Mouse (Mus musculus) CH12.LX (cell line): ENCODE results near the gene S100a7a. TPM values are rescaled to one million over a fixed set of nuclear protein-coding genes. Genes with fewer than 3 reads are reported as not detected.

Experiments used
- DNase-seq: peaks from one replicate; pipeline ENCODE4 v3.0.0-alpha.2; 2013; ENCODE audit errors: extremely low read depth
- H3K27ac ChIP-seq: 2 replicates; pipeline ENCODE4 v1.5.1; 2012; ENCODE audit warnings: low read depth, mild to moderate bottlenecking, control low read depth, moderate library complexity; ENCODE audit not compliant: insufficient read depth
- H3K27me3 ChIP-seq: replicated peaks from 2 replicates; pipeline ENCODE3; 2012; ENCODE audit warnings: inconsistent platforms
- H3K36me3 ChIP-seq, 2 experiments: replicated peaks in 1 of 2; 2 replicates each; pipeline versions ENCODE3 to v1.6.1; 2012; ENCODE audit warnings: inconsistent platforms in 1 of 2, low read length in 1 of 2, mild to moderate bottlenecking in 1 of 2, mixed read lengths in 1 of 2, moderate library complexity in 1 of 2; ENCODE audit not compliant: control insufficient read depth in 1 of 2, insufficient read depth in 1 of 2
- H3K4me1 ChIP-seq, 2 experiments: 2 replicates each; pipeline ENCODE4 v1.6.1; 2012; ENCODE audit warnings: inconsistent platforms in 1 of 2, moderate library complexity in 1 of 2; ENCODE audit not compliant: insufficient read depth in 2 of 2, control insufficient read depth in 1 of 2
- H3K4me2 ChIP-seq: 2 replicates; pipeline ENCODE4 v1.6.1; 2012; ENCODE audit warnings: low read depth, mild to moderate bottlenecking, control low read depth; ENCODE audit not compliant: poor library complexity, insufficient read depth, severe bottlenecking
- H3K4me3 ChIP-seq, 3 experiments: fragments of 150-350 bp in 1 of 3; sonication (generic) in 1 of 3; replicated peaks in 1 of 3; 2 replicates each; pipeline versions ENCODE3 to v1.5.1; 2011 to 2012; ENCODE audit warnings: low read depth in 2 of 3, low read length in 2 of 3, mild to moderate bottlenecking in 2 of 3, moderate library complexity in 2 of 3, control low read depth in 1 of 3, improper control_type of control experiment in 1 of 3, inconsistent platforms in 1 of 3, mixed read lengths in 1 of 3; ENCODE audit not compliant: poor library complexity in 1 of 3
- H3K79me2 ChIP-seq: replicated peaks from 2 replicates; pipeline ENCODE4 v1.6.1; 2012; ENCODE audit warnings: mild to moderate bottlenecking, moderate library complexity; ENCODE audit not compliant: control insufficient read depth, poor library complexity, insufficient read depth, severe bottlenecking; ENCODE audit errors: extremely low read depth
- H3K9ac ChIP-seq: 2 replicates; pipeline ENCODE4 v1.6.1; 2012; ENCODE audit warnings: low read depth, mild to moderate bottlenecking, control low read depth, moderate library complexity; ENCODE audit not compliant: insufficient read depth
- H3K9me3 ChIP-seq: replicated peaks from 2 replicates; pipeline ENCODE3; 2012; ENCODE audit warnings: low read length, inconsistent platforms, mixed read lengths
- BHLHE40 ChIP-seq: IDR thresholded peaks from 2 replicates; pipeline ENCODE4 v1.6.1; 2011; ENCODE audit warnings: mild to moderate bottlenecking, low read depth, low read length, improper control_type of control experiment
- CHD2 ChIP-seq: IDR thresholded peaks from 2 replicates; pipeline ENCODE4 v1.6.1; 2011; ENCODE audit warnings: low read length, improper control_type of control experiment
- CTCF ChIP-seq, 2 experiments: IDR thresholded peaks in 1 of 2; conservative IDR thresholded peaks in 1 of 2; 2 replicates each; pipeline ENCODE4 v1.5.1; 2011 to 2012; ENCODE audit warnings: low read depth in 2 of 2, low read length in 2 of 2, improper control_type of control experiment in 1 of 2, inconsistent platforms in 1 of 2, mild to moderate bottlenecking in 1 of 2, moderate library complexity in 1 of 2
- E2F4 ChIP-seq: IDR thresholded peaks from 2 replicates; pipeline ENCODE4 v1.6.1; 2011; ENCODE audit warnings: low read depth, low read length, improper control_type of control experiment; ENCODE audit not compliant: insufficient replicate concordance
- EP300 ChIP-seq: IDR thresholded peaks from 2 replicates; pipeline ENCODE4 v1.6.1; 2011; ENCODE audit warnings: low read length, improper control_type of control experiment
- ETS1 ChIP-seq: conservative IDR thresholded peaks from 2 replicates; pipeline ENCODE4 v1.6.1; 2012; ENCODE audit warnings: low read depth, mild to moderate bottlenecking, inconsistent platforms, low read length, improper control_type of control experiment, moderate library complexity
- JUN ChIP-seq: IDR thresholded peaks from 2 replicates; pipeline ENCODE4 v1.6.1; 2011; ENCODE audit warnings: low read depth, mild to moderate bottlenecking, low read length, improper control_type of control experiment, moderate library complexity; ENCODE audit not compliant: insufficient read depth
- JUND ChIP-seq: conservative IDR thresholded peaks from 2 replicates; pipeline ENCODE4 v1.6.1; 2011; ENCODE audit warnings: low read depth, low read length, improper control_type of control experiment
- KAT2A ChIP-seq: IDR thresholded peaks from 2 replicates; pipeline ENCODE4 v1.6.1; 2012; ENCODE audit warnings: low read length, improper control_type of control experiment, inconsistent platforms; ENCODE audit not compliant: insufficient replicate concordance
- MAX ChIP-seq: IDR thresholded peaks from 2 replicates; pipeline ENCODE4 v1.6.1; 2011; ENCODE audit warnings: low read length, improper control_type of control experiment
- MEF2A ChIP-seq: IDR thresholded peaks from 2 replicates; pipeline ENCODE4 v1.6.1; 2014; ENCODE audit warnings: low read depth, mild to moderate bottlenecking, inconsistent platforms, low read length, improper control_type of control experiment, borderline replicate concordance
- MXI1 ChIP-seq: IDR thresholded peaks from 2 replicates; pipeline ENCODE4 v1.6.1; 2011; ENCODE audit warnings: mild to moderate bottlenecking, low read depth, low read length, improper control_type of control experiment
- MYC ChIP-seq: IDR thresholded peaks from 2 replicates; pipeline ENCODE4 v1.6.1; 2011; ENCODE audit warnings: low read depth, mild to moderate bottlenecking, improper control_type of control experiment, low read length
- NELFE ChIP-seq: IDR thresholded peaks from 2 replicates; pipeline ENCODE4 v1.6.1; 2011; ENCODE audit warnings: low read depth, low read length, improper control_type of control experiment
- NRF1 ChIP-seq: IDR thresholded peaks from 2 replicates; pipeline ENCODE4 v1.6.1; 2014; ENCODE audit warnings: low read depth, mild to moderate bottlenecking, inconsistent platforms, low read length, improper control_type of control experiment, moderate library complexity
- PAX5 ChIP-seq: IDR thresholded peaks from 2 replicates; pipeline ENCODE4 v1.6.1; 2012; ENCODE audit warnings: low read length, inconsistent platforms, mixed read lengths
- POLR2A ChIP-seq: IDR thresholded peaks from 2 replicates; pipeline ENCODE4 v1.6.1; 2011; ENCODE audit warnings: low read depth, mild to moderate bottlenecking, improper control_type of control experiment, low read length
- POLR2AphosphoS2 ChIP-seq: IDR thresholded peaks from 2 replicates; pipeline ENCODE4 v1.6.1; 2011; ENCODE audit warnings: low read depth, low read length, improper control_type of control experiment
- SMC3 ChIP-seq: IDR thresholded peaks from 2 replicates; pipeline ENCODE4 v1.6.1; 2011; ENCODE audit warnings: low read depth, low read length, improper control_type of control experiment
- TCF12 ChIP-seq: IDR thresholded peaks from 2 replicates; pipeline ENCODE4 v1.6.1; 2014; ENCODE audit warnings: low read depth, mild to moderate bottlenecking, inconsistent platforms, low read length, improper control_type of control experiment
- UBTF ChIP-seq: IDR thresholded peaks from 2 replicates; pipeline ENCODE4 v1.6.1; 2012; ENCODE audit warnings: low read depth, mild to moderate bottlenecking, inconsistent platforms, low read length, improper control_type of control experiment, moderate library complexity
- USF1 ChIP-seq: IDR thresholded peaks from 2 replicates; pipeline ENCODE4 v1.6.1; 2014; ENCODE audit warnings: low read depth, mild to moderate bottlenecking, inconsistent platforms, low read length, improper control_type of control experiment
- ZC3H11A ChIP-seq: IDR thresholded peaks from 2 replicates; pipeline ENCODE4 v1.6.1; 2012; ENCODE audit warnings: low read depth, mild to moderate bottlenecking, inconsistent platforms, low read length, improper control_type of control experiment
- ZKSCAN1 ChIP-seq: IDR thresholded peaks from 2 replicates; pipeline ENCODE4 v1.6.1; 2012; ENCODE audit warnings: low read depth, inconsistent platforms, low read length, improper control_type of control experiment, borderline replicate concordance
- ZNF384 ChIP-seq: IDR thresholded peaks from 2 replicates; pipeline ENCODE4 v1.6.1; 2012; ENCODE audit warnings: low read depth, low read length, improper control_type of control experiment, inconsistent platforms
- dilution Hi-C: fragments of 300-500 bp; cut with MboI; formaldehyde crosslinking; loops from 2 replicates; pipeline ENCODE4 v1.14.3; 2020; ENCODE audit warnings: low sequenced_read_pairs; ENCODE audit not compliant: extremely low pct_unique_long_range_greater_than_20kb, extremely low pct_ligation_motif_present
- in situ Hi-C: fragments of 300-500 bp; cut with MboI; formaldehyde crosslinking; loops from 3 replicates; pipeline ENCODE4 v1.14.3; 2019; ENCODE audit warnings: low sequenced_read_pairs, low pct_ligation_motif_present, low pct_unique_long_range_greater_than_20kb, mixed read lengths
- polyA plus RNA-seq: library from polyadenylated mRNA; unstranded; fragments of >175 nt; gene quantifications from 2 replicates; pipeline ENCODE4 v1.2.1, GENCODE M21; 2012; ENCODE audit warnings: low read depth; ENCODE audit not compliant: insufficient read length
- total RNA-seq, 2 experiments: library from RNA; depleted of rRNA; stranded (reverse); fragments of 300-350 nt in 1 of 2; fragments of >200 nt in 1 of 2; gene quantifications; 2 replicates each; pipeline ENCODE4 v1.2.3; 2012 to 2014

The S100a7a gene
- total RNA-seq (2012; rRNA removed): not detected in 2 replicates
- not detected in 2 replicates for total RNA-seq (2014; rRNA removed)
- polyA plus RNA-seq: not detected in 2 replicates

DNA sequence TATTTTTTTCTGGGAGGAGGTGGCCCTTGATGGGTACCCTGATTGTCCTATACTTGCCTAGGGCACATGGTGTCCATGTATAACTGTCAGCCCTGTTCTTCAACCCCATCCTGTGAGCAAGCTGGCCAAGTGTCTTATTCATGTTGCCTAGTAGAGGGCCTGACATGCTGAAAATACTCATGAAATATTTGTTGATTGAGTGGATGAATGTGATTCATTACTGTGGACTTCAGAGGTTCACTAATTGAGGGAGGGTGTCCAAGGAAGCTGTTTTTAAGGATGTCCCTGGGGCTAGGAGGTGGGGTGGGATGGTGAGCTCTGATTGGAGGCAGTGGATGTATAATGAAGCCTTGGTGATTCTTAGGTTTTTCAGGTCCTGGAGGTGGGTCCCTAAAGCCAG lies at the start of gene S100a7a:
TSS of gene S100a7a (plus strand) at position 301 of the 400 bp plus-strand sequence.
- no peak for DNase-seq
- dilution Hi-C loops: no loop called here

DNA sequence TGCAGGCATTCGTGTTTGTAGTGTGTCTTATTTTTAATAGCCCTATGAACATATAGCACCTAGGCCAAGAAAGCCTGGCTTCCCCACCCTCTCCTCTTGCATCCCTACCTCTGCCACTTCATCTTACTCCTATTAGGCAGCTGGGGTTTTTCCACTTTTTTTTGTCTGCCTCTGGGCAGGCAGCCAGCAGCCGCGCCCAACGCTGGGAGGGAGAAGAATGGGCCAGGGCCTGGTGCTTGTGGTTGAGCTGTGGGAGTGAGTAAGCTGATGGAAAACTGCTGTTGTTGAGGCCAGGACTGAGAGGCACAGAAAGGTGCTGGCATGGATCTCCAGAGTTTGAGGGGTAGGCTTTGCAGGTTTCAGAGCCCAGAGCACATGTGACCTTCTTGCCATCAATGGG lies 49.4 kb upstream of the S100a7a start:
- H3K9me3 ChIP-seq: no peaks in the 10 kb centered on the region
- no peak for DNase-seq
- dilution Hi-C loops (no loop called here), in situ Hi-C loops (no loop called here)
- H3K4me1 ChIP-seq: peaks cover 0 to 21% of the 10 kb centered on the region in 2 experiments; a peak in 2 of 4 replicates
- TF ChIP-seq MXI1 (no peak), NELFE (no peak), UBTF (no peak), MYC (no peak), ETS1 (no peak), PAX5 (no peak), NRF1 (no peak), ZKSCAN1 (no peak), E2F4 (no peak)
- no peaks in the 10 kb centered on the region for H3K36me3 ChIP-seq
- no peak overlapping the region for H3K4me2 ChIP-seq
- peaks cover 2% of the 10 kb centered on the region for H3K27me3 ChIP-seq
- no peak overlapping the region for H3K9ac ChIP-seq
- H3K27ac ChIP-seq: no peak overlapping the region
- H3K79me2 ChIP-seq: no peaks in the 10 kb centered on the region
- H3K4me3 ChIP-seq: no peak overlapping the region

More for the DNA sequence above, at the start of gene S100a7a:
- Histone ChIP-seq H3K9me3 (no peaks in the 10 kb centered on the region), H3K4me3 (no peak within 1 kb of the TSS), H3K4me1 (peaks cover 0 to 5% of the 10 kb centered on the region in 2 experiments; a peak in 2 of 4 replicates), H3K36me3 (no peaks in the 10 kb centered on the region), H3K9ac (no peak within 1 kb of the TSS), H3K79me2 (no peaks in the 10 kb centered on the region), H3K27ac (no peak within 1 kb of the TSS), H3K27me3 (peaks cover 53% of the 10 kb centered on the region), H3K4me2 (no peak within 1 kb of the TSS)
- in situ Hi-C loops: no loop called here
- TF ChIP-seq USF1: no peak
- TF ChIP-seq MXI1: no peak
- TF ChIP-seq NRF1: no peak
- no peak for TF ChIP-seq EP300
- TF ChIP-seq BHLHE40: no peak
- no peak for TF ChIP-seq MAX
- TF ChIP-seq E2F4: no peak
- TF ChIP-seq ZC3H11A: no peak
- no peak for TF ChIP-seq POLR2A
- no peak for TF ChIP-seq MEF2A
- no peak for TF ChIP-seq NELFE
- TF ChIP-seq JUND: no peak
- no peak for TF ChIP-seq CHD2
- no peak for TF ChIP-seq SMC3
- no peak for TF ChIP-seq ZNF384
- no peak for TF ChIP-seq KAT2A
- no peak for TF ChIP-seq TCF12
- TF ChIP-seq POLR2AphosphoS2: no peak
- TF ChIP-seq CTCF (conservative IDR thresholded peaks at IDR 0.05 in 1 of 2, IDR thresholded peaks at IDR 0.05 in 1 of 2; ENCODE audit: low read depth in 2 of 2, low read length in 2 of 2): no peak
- TF ChIP-seq JUN: no peak
